Mouse (Mus musculus): ENCODE measurements at regions not wholly inside any gene's neighbourhood (a gene's known extent, or its start where the extent isn't known, plus 50 kb on each side); places are given as distances from the start of the nearest gene placed in this dataset.

DNA sequence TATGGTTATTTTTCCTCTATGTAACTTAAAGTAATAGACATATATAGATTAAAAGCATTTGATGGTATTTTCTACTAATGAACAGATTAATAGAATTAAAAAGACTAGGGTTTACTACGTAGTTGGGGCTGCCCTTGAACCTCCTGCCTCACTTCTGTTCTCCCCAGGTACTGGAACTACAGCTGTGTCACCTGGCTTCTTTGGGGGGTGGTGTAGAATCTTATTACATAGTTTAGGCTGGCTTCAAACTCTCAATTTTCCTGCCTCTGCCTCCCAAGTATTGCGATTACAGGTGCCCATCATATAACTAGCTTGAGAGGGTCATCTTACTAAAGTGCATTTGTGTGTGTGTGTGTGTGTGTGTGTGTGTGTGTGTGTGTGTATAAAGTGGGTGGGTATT, 175.0 kb downstream of the Rab11fip4 start:
- H3K36me3 ChIP-seq (ENCODE audit: control insufficient read depth, insufficient read depth, low read length), result no peaks in the 10 kb centered on the region
- no peak overlapping the region for H3K4me2 ChIP-seq (ENCODE audit: low read depth)
- no peaks in the 10 kb centered on the region for H3K4me1 ChIP-seq (ENCODE audit: control insufficient read depth, insufficient read depth, low read length)
- no peak overlapping the region for H3K4me3 ChIP-seq (ENCODE audit: low read depth, low read length)
- H3K27ac ChIP-seq (ENCODE audit: low read depth, low read length), result no peak overlapping the region
- no peak for DNase-seq (ENCODE audit: low spot score)
- no peaks in the 10 kb centered on the region for H3K27me3 ChIP-seq (ENCODE audit: control insufficient read depth, insufficient read depth, low read length)
- ATAC-seq (ENCODE audit: insufficient read depth, low FRiP score, low TSS enrichment), result no peak
- 93% methylated on average over 2 of the region's 2 CpGs for WGBS
- H3K9ac ChIP-seq (ENCODE audit: low read length), result no peak overlapping the region
- no peaks in the 10 kb centered on the region for H3K9me3 ChIP-seq (ENCODE audit: control insufficient read depth, low read length)

DNA sequence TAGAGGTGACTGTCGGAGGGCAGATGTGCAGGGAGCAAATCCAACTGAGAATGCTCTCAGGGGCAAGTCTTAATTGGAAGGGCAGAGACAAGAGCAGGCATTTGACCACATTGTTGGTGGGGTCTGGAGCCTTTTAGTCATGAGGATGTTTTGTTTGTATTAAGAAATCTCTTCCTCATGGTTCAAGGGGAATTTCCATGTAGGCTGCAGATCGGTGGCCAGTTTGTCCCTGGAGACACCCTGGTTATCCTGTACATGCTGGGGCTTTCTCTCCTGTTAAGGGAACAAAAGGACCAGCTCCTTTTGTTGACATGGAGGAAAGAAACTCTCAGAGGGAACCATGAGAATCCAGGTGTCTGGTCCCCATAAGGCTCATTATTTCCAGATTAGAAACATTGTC, 174.4 kb downstream of the Rab11fip4 start:
- Histone ChIP-seq H3K9me3 (ENCODE audit: control insufficient read depth, low read length) (no peaks in the 10 kb centered on the region), H3K9ac (ENCODE audit: low read length) (no peak overlapping the region), H3K36me3 (ENCODE audit: control insufficient read depth, insufficient read depth, low read length) (no peaks in the 10 kb centered on the region), H3K27ac (ENCODE audit: low read depth, low read length) (no peak overlapping the region), H3K4me1 (ENCODE audit: control insufficient read depth, insufficient read depth, low read length) (no peaks in the 10 kb centered on the region), H3K27me3 (ENCODE audit: control insufficient read depth, insufficient read depth, low read length) (no peaks in the 10 kb centered on the region), H3K4me3 (ENCODE audit: low read depth, low read length) (no peak overlapping the region), H3K4me2 (ENCODE audit: low read depth) (no peak overlapping the region)
- DNase-seq (ENCODE audit: low spot score) (no peak), ATAC-seq (ENCODE audit: insufficient read depth, low FRiP score, low TSS enrichment) (no peak)
- WGBS, result 66% methylated on average over 2 of the region's 2 CpGs

DNA sequence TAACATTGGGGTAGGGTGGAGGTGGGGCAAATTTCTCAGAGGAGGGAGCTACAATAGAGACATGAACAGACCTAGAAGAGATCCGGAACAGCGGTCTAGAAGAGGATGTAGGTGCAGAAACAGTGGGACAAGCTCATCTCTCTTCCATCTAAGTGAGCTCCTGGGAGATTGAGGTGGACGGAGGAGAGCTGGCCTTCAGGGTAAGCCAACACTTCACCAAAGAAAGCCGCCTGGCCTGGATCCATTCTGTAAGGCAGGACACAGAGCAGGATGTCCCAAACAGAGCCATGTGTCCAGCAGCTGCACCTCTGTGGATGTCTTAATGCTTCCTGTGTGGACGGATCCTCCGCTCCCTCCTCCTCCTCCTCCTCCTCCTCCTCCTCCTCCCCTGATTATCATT, 173.0 kb downstream of the Rab11fip4 start:
- ATAC-seq (ENCODE audit: insufficient read depth, low FRiP score, low TSS enrichment) (no peak), DNase-seq (ENCODE audit: low spot score) (no peak)
- Histone ChIP-seq H3K36me3 (ENCODE audit: control insufficient read depth, insufficient read depth, low read length) (no peaks in the 10 kb centered on the region), H3K4me3 (ENCODE audit: low read depth, low read length) (no peak overlapping the region), H3K4me2 (ENCODE audit: low read depth) (no peak overlapping the region), H3K27me3 (ENCODE audit: control insufficient read depth, insufficient read depth, low read length) (no peaks in the 10 kb centered on the region), H3K9me3 (ENCODE audit: control insufficient read depth, low read length) (no peaks in the 10 kb centered on the region), H3K27ac (ENCODE audit: low read depth, low read length) (no peak overlapping the region), H3K4me1 (ENCODE audit: control insufficient read depth, insufficient read depth, low read length) (no peaks in the 10 kb centered on the region), H3K9ac (ENCODE audit: low read length) (no peak overlapping the region)
- 77% methylated on average over 6 of the region's 6 CpGs for WGBS

DNA sequence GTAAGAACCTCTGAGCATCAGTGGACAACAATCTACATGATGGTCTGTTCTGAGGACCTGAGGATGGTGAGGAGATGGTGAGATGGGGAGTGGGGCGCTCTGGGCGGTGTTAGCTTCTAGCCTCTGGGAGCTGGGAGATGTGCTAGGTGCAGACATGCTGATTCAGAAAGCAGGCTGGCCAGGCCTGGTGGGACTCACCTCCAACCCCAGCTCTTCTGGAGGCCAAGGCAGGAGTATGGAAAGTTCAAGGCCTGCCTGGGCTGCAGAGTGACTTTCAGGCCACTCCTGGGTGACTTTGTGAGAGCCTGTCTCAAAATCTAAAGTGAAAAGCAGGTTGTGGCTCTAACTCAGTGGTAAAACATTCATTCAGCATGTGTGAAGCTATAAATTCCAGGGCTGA, 171.6 kb downstream of the Rab11fip4 start:
- Histone ChIP-seq H3K9ac (ENCODE audit: low read length) (no peak overlapping the region), H3K9me3 (ENCODE audit: control insufficient read depth, low read length) (no peaks in the 10 kb centered on the region), H3K27ac (ENCODE audit: low read depth, low read length) (no peak overlapping the region), H3K27me3 (ENCODE audit: control insufficient read depth, insufficient read depth, low read length) (no peaks in the 10 kb centered on the region), H3K4me3 (ENCODE audit: low read depth, low read length) (no peak overlapping the region), H3K36me3 (ENCODE audit: control insufficient read depth, insufficient read depth, low read length) (no peaks in the 10 kb centered on the region), H3K4me1 (ENCODE audit: control insufficient read depth, insufficient read depth, low read length) (no peaks in the 10 kb centered on the region), H3K4me2 (ENCODE audit: low read depth) (no peak overlapping the region)
- no peak for ATAC-seq (ENCODE audit: insufficient read depth, low FRiP score, low TSS enrichment)
- DNase-seq (ENCODE audit: low spot score), result no peak
- 98% methylated on average over 2 of the region's 2 CpGs for WGBS

DNA sequence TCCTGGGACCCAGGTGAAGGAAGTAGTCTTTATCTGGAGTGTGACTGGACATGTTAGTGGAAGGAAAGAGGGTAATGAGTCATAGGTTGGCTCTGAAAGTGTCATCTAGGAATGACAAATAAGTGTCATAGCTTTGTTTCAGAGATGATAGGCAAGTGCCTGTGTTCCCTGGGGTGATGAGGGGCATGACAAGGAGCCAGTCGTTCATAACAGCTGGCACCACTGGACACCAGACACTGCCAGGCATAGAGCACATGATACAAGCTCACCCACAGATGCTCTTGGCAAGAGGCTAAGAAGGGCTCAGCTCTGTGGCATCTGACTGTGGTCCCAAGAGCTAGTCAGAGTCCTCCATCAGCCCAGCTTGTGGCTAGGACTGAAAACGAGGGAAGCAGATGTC, 171.0 kb downstream of the Rab11fip4 start:
- WGBS, result 62% methylated on average over 2 of the region's 2 CpGs
- no peaks in the 10 kb centered on the region for H3K36me3 ChIP-seq (ENCODE audit: control insufficient read depth, insufficient read depth, low read length)
- no peak overlapping the region for H3K4me2 ChIP-seq (ENCODE audit: low read depth)
- H3K4me1 ChIP-seq (ENCODE audit: control insufficient read depth, insufficient read depth, low read length), result no peaks in the 10 kb centered on the region
- no peak overlapping the region for H3K27ac ChIP-seq (ENCODE audit: low read depth, low read length)
- no peak for ATAC-seq (ENCODE audit: insufficient read depth, low FRiP score, low TSS enrichment)
- no peak overlapping the region for H3K9ac ChIP-seq (ENCODE audit: low read length)
- DNase-seq (ENCODE audit: low spot score), result no peak
- no peaks in the 10 kb centered on the region for H3K27me3 ChIP-seq (ENCODE audit: control insufficient read depth, insufficient read depth, low read length)
- no peak overlapping the region for H3K4me3 ChIP-seq (ENCODE audit: low read depth, low read length)
- H3K9me3 ChIP-seq (ENCODE audit: control insufficient read depth, low read length), result no peaks in the 10 kb centered on the region

DNA sequence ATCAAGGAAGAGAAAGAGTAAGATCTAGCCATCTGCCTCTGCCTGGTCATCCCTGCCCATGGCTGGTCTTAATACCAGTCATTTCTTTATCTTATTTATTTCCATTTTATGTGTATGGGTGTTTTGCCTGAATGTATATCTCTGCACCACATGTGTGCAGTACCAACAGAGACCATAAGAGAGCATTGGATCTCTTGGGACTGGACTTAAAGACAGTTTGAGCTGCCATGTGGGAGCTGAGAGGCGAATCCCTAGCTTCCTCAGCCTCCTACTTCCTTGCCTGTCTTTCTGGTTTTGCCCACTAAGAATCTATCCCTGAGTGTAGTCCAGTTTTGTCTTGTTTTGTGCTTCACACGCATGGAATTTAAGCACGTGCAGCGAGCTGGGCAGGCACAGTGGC, 169.5 kb downstream of the Rab11fip4 start:
- H3K4me1 ChIP-seq (ENCODE audit: control insufficient read depth, insufficient read depth, low read length), result no peaks in the 10 kb centered on the region
- no peak for ATAC-seq (ENCODE audit: insufficient read depth, low FRiP score, low TSS enrichment)
- no peak overlapping the region for H3K9ac ChIP-seq (ENCODE audit: low read length)

DNA sequence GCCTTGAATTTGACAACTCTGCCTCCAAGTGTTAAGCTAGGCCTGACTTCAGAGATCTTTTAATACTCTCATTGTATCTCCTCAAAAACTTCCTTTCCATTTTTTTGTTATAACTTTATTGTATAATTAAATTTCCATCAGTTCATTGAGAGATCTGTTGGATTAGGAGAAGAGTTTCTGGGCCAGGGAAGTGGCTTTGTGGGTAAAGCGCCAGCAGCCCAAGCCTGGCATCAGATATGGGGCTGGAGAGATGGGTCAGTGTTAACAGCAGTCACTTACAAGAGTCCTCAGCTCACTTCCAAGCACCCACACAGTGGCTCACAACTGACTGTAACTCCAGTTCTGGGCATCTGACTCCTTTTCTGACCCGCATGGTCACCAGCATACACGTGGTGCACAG, 167.3 kb downstream of the Rab11fip4 start:
- no peaks in the 10 kb centered on the region for H3K36me3 ChIP-seq (ENCODE audit: control insufficient read depth, insufficient read depth, low read length)
- H3K27ac ChIP-seq (ENCODE audit: low read depth, low read length), result no peak overlapping the region
- DNase-seq (ENCODE audit: low spot score) (no peak), ATAC-seq (ENCODE audit: insufficient read depth, low FRiP score, low TSS enrichment) (no peak)
- 95% methylated on average over 3 of the region's 3 CpGs for WGBS
- H3K27me3 ChIP-seq (ENCODE audit: control insufficient read depth, insufficient read depth, low read length), result no peaks in the 10 kb centered on the region
- H3K9me3 ChIP-seq (ENCODE audit: control insufficient read depth, low read length), result no peaks in the 10 kb centered on the region
- H3K4me1 ChIP-seq (ENCODE audit: control insufficient read depth, insufficient read depth, low read length), result no peaks in the 10 kb centered on the region
- no peak overlapping the region for H3K9ac ChIP-seq (ENCODE audit: low read length)
- H3K4me3 ChIP-seq (ENCODE audit: low read depth, low read length), result no peak overlapping the region
- no peak overlapping the region for H3K4me2 ChIP-seq (ENCODE audit: low read depth)

More for the DNA sequence above, 169.5 kb downstream of the Rab11fip4 start:
- H3K9me3 ChIP-seq (ENCODE audit: control insufficient read depth, low read length), result no peaks in the 10 kb centered on the region
- H3K4me2 ChIP-seq (ENCODE audit: low read depth), result no peak overlapping the region
- no peak overlapping the region for H3K4me3 ChIP-seq (ENCODE audit: low read depth, low read length)
- no peak overlapping the region for H3K27ac ChIP-seq (ENCODE audit: low read depth, low read length)
- 91% methylated on average over 4 of the region's 4 CpGs for WGBS
- H3K27me3 ChIP-seq (ENCODE audit: control insufficient read depth, insufficient read depth, low read length), result no peaks in the 10 kb centered on the region
- no peaks in the 10 kb centered on the region for H3K36me3 ChIP-seq (ENCODE audit: control insufficient read depth, insufficient read depth, low read length)
- DNase-seq (ENCODE audit: low spot score), result no peak

DNA sequence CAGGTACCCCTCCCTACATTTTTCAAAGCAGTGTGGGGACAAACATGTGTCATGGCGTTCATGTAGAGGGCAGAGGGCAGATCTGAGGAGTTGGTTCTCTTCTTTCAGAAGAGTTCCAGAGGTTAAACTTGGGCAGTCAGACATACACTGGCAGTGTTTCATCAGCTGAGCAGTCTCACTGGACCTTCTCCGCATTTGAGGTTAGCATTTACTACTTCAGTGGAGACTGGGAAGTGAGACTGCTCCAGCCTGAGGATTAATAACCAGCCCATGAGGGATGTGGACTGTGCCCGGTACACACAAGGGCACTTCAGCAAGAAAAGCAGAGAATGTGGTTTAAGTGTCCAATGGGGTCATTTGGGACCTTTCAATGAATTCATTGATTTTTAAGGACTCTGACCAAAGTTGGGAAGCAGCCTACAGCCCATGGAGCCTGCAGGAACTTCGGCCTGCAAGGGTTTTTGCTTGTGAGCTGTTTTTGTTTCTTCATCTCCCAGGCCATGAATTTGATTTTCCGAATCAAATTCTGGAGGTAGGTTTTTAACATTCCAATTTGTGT, 166.6 kb downstream of the Rab11fip4 start:
- WGBS, result 87% methylated on average over 5 of the region's 5 CpGs
- ATAC-seq (ENCODE audit: insufficient read depth, low FRiP score, low TSS enrichment), result no peak

DNA sequence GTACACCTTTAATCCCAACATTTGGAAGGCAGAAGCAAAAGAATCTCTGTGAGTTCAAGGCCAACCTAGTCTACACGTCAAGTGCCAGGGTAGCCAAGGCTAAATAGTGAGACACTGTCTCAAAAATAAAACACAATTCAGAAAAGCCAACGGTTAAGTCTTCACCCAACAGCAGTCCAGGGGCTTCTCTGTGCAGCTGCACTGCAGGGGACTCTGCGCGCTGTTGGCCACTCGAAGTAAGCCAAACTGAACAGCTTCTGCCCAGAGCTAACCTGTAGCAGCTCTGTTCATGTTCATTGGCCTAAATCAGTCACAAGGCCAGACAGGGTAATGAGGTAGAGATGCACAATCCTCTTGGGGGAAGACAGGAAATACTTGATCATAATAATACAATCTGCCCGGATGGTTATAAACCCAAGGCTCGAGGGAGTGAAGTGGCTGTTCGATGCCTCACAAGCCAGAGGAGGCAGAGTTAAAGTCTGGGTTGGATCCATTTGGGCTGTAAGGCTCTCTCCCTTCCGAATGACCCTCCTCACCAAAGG, 165.4 kb downstream of the Rab11fip4 start:
- H3K9me3 ChIP-seq (ENCODE audit: control insufficient read depth, low read length), result no peaks in the 10 kb centered on the region
- H3K4me3 ChIP-seq (ENCODE audit: low read depth, low read length), result no peak overlapping the region
- H3K36me3 ChIP-seq (ENCODE audit: control insufficient read depth, insufficient read depth, low read length), result no peaks in the 10 kb centered on the region
- no peak for DNase-seq (ENCODE audit: low spot score)
- no peak overlapping the region for H3K4me2 ChIP-seq (ENCODE audit: low read depth)
- H3K27ac ChIP-seq (ENCODE audit: low read depth, low read length), result no peak overlapping the region
- H3K9ac ChIP-seq (ENCODE audit: low read length), result no peak overlapping the region
- no peak for ATAC-seq (ENCODE audit: insufficient read depth, low FRiP score, low TSS enrichment)
- WGBS, result 83% methylated on average over 9 of the region's 9 CpGs
- no peaks in the 10 kb centered on the region for H3K4me1 ChIP-seq (ENCODE audit: control insufficient read depth, insufficient read depth, low read length)
- H3K27me3 ChIP-seq (ENCODE audit: control insufficient read depth, insufficient read depth, low read length), result no peaks in the 10 kb centered on the region

More for the DNA sequence above, 166.6 kb downstream of the Rab11fip4 start:
- no peak overlapping the region for H3K4me3 ChIP-seq (ENCODE audit: low read depth, low read length)
- no peaks in the 10 kb centered on the region for H3K27me3 ChIP-seq (ENCODE audit: control insufficient read depth, insufficient read depth, low read length)
- no peak overlapping the region for H3K27ac ChIP-seq (ENCODE audit: low read depth, low read length)
- no peak overlapping the region for H3K9ac ChIP-seq (ENCODE audit: low read length)
- no peaks in the 10 kb centered on the region for H3K36me3 ChIP-seq (ENCODE audit: control insufficient read depth, insufficient read depth, low read length)
- H3K4me1 ChIP-seq (ENCODE audit: control insufficient read depth, insufficient read depth, low read length), result no peaks in the 10 kb centered on the region
- no peak for DNase-seq (ENCODE audit: low spot score)
- H3K4me2 ChIP-seq (ENCODE audit: low read depth), result no peak overlapping the region
- no peaks in the 10 kb centered on the region for H3K9me3 ChIP-seq (ENCODE audit: control insufficient read depth, low read length)

All from neural tube, embryonic 11.5 days (tissue).